Mouse (Mus musculus) telencephalon, adult 2 months (tissue): ENCODE results near the gene Npsr1.

Experiments
- DNase-seq: peaks from one replicate; pipeline ENCODE4 v3.0.0-alpha.2; 2011; ENCODE audit warnings: low read depth, low spot score

Gene Npsr1

GRCm38 (mm10) chr9:24236461-24236860, 138.7 kb downstream of the Npsr1 start:
- peak; percentile 36 for DNase-seq

- DNase-seq, result no peak
These were observed 149.8 kb downstream of the Npsr1 start for GRCm38 (mm10) chr9:24247557-24247956.

- DNase-seq, result peak; percentile 27
These were observed 156.4 kb downstream of the Npsr1 start for GRCm38 (mm10) chr9:24254236-24254635.

- no peak for DNase-seq
These were observed 182.9 kb downstream of the Npsr1 start for GRCm38 (mm10) chr9:24280498-24281287.

- no peak for DNase-seq
These were observed 184.8 kb downstream of the Npsr1 start for GRCm38 (mm10) chr9:24282617-24283016.

- DNase-seq, result no peak
These were observed 185.3 kb downstream of the Npsr1 start for GRCm38 (mm10) chr9:24283071-24283470.

- no peak for DNase-seq
These were observed 185.7 kb downstream of the Npsr1 start for GRCm38 (mm10) chr9:24283536-24283935.

- peak; percentile 58 for DNase-seq
These were observed 186.7 kb downstream of the Npsr1 start for GRCm38 (mm10) chr9:24284239-24285084.

- DNase-seq, result no peak
These were observed 187.6 kb downstream of the Npsr1 start for GRCm38 (mm10) chr9:24285419-24285818.

- DNase-seq, result no peak
These were observed 193.6 kb downstream of the Npsr1 start for GRCm38 (mm10) chr9:24291385-24291784.

- no peak for DNase-seq
These were observed 195.6 kb downstream of the Npsr1 start for GRCm38 (mm10) chr9:24293252-24293959.

- DNase-seq, result no peak
These were observed 205.1 kb downstream of the Npsr1 start for GRCm38 (mm10) chr9:24302906-24303305.

- DNase-seq, result no peak
These were observed 209.2 kb downstream of the Npsr1 start for GRCm38 (mm10) chr9:24306990-24307389.

GRCm38 (mm10) chr9:24307400-24307799, 209.6 kb downstream of the Npsr1 start:
- no peak for DNase-seq

GRCm38 (mm10) chr9:24315835-24316234, 218.0 kb downstream of the Npsr1 start:
- DNase-seq, result no peak

- no peak for DNase-seq
These were observed 233.9 kb downstream of the Npsr1 start for GRCm38 (mm10) chr9:24331661-24332060.

GRCm38 (mm10) chr9:24341321-24341720, 243.5 kb downstream of the Npsr1 start:
- peak; percentile 78 for DNase-seq

GRCm38 (mm10) chr9:24347011-24347410, 249.2 kb downstream of the Npsr1 start:
- no peak for DNase-seq

GRCm38 (mm10) chr9:24349510-24349909, 251.7 kb downstream of the Npsr1 start:
- DNase-seq, result peak; percentile 5

GRCm38 (mm10) chr9:24351402-24351801, 253.6 kb downstream of the Npsr1 start:
- no peak for DNase-seq
